Mouse (Mus musculus) hindbrain, embryonic 11.5 days (tissue): ENCODE data around the gene Ptprg. TPM values are rescaled to one million over a fixed set of nuclear protein-coding genes. Genes with fewer than 3 reads are reported as not detected.

Source experiments
- ATAC-seq: fragments of 200-750 bp; cut with Nextera tagmentation; 2 replicates; pipeline ENCODE4 v1.8.0; 2017; ENCODE audit warnings: mild to moderate bottlenecking, moderate TSS enrichment, moderate library complexity; ENCODE audit not compliant: low FRiP score
- DNase-seq: peaks from one replicate; pipeline ENCODE4 v3.0.0-alpha.2; 2015; ENCODE audit warnings: low spot score
- H3K27ac ChIP-seq: fragments of 300-500 bp; sonication (generic); 2 replicates; pipeline ENCODE4 v1.5.1; 2014; ENCODE audit warnings: mild to moderate bottlenecking, low read depth, low read length
- H3K27me3 ChIP-seq: fragments of 300-500 bp; sonication (generic); 2 replicates; pipeline ENCODE4 v1.6.1; 2014; ENCODE audit warnings: mild to moderate bottlenecking, low read length, moderate library complexity, mixed read lengths; ENCODE audit not compliant: control insufficient read depth, insufficient read depth
- H3K36me3 ChIP-seq: fragments of 300-500 bp; sonication (generic); 2 replicates; pipeline ENCODE4 v1.6.1; 2014; ENCODE audit warnings: mild to moderate bottlenecking, low read length, moderate library complexity, mixed read lengths; ENCODE audit not compliant: control insufficient read depth, insufficient read depth
- H3K4me1 ChIP-seq: fragments of 300-500 bp; sonication (generic); replicated peaks from 2 replicates; pipeline ENCODE4 v1.6.1; 2014; ENCODE audit warnings: low read length, mixed read lengths; ENCODE audit not compliant: control insufficient read depth, insufficient read depth
- H3K4me2 ChIP-seq: fragments of 300-500 bp; sonication (generic); replicated peaks from 2 replicates; pipeline ENCODE4 v1.6.1; 2014; ENCODE audit warnings: mild to moderate bottlenecking, low read depth, low read length
- H3K4me3 ChIP-seq: fragments of 300-500 bp; sonication (generic); 2 replicates; pipeline ENCODE4 v1.5.1; 2014; ENCODE audit warnings: low read depth, low read length
- H3K9ac ChIP-seq: fragments of 300-500 bp; sonication (generic); 2 replicates; pipeline ENCODE4 v1.6.1; 2014; ENCODE audit warnings: low read depth, low read length
- H3K9me3 ChIP-seq: fragments of 300-500 bp; sonication (generic); 2 replicates; pipeline ENCODE4 v1.6.1; 2016; ENCODE audit warnings: low read length; ENCODE audit not compliant: control insufficient read depth
- WGBS: fragments of 180-500 bp; shearing (Covaris S2); extraction: QIAGEN DNeasy Blood & Tissue Kit; methylation state at CpG from one replicate; pipeline ENCODE4 v1.1.7; 2014; 5-methylcytosine and 5-hydroxymethylcytosine counted together
- polyA plus RNA-seq: library from polyadenylated mRNA; unstranded; fragments of >200 nt; fragmentation: Nextera tagmentation; extraction: Ambion mirVana; gene quantifications from 2 replicates; pipeline ENCODE4 v1.2.1, GENCODE M21; 2014

Ptprg gene
- polyA plus RNA-seq, 1 experiment from 2014 or later: 45.0 TPM

GRCm38 (mm10) chr14:11917225-11917624 lies 363.9 kb downstream of the Ptprg start:
- Histone ChIP-seq H3K36me3 (no peaks in the 10 kb centered on the region), H3K9me3 (no peaks in the 10 kb centered on the region), H3K27me3 (no peaks in the 10 kb centered on the region), H3K4me3 (no peak overlapping the region), H3K9ac (no peak overlapping the region), H3K27ac (no peak overlapping the region), H3K4me1 (no peaks in the 10 kb centered on the region), H3K4me2 (no peak overlapping the region)
- ATAC-seq (no peak), DNase-seq (no peak)
- 90% methylated on average over 5 of the region's 5 CpGs for WGBS

GRCm38 (mm10) chr14:11928545-11928944 lies 375.2 kb downstream of the Ptprg start:
- Histone ChIP-seq H3K9me3 (no peaks in the 10 kb centered on the region), H3K4me2 (no peak overlapping the region), H3K27ac (no peak overlapping the region), H3K36me3 (no peaks in the 10 kb centered on the region), H3K4me3 (no peak overlapping the region), H3K4me1 (no peaks in the 10 kb centered on the region), H3K9ac (no peak overlapping the region), H3K27me3 (no peaks in the 10 kb centered on the region)
- 84% methylated on average over 2 of the region's 2 CpGs for WGBS
- ATAC-seq (no peak), DNase-seq (no peak)

- Histone ChIP-seq H3K9ac (no peak overlapping the region), H3K4me3 (no peak overlapping the region), H3K27ac (no peak overlapping the region), H3K36me3 (no peaks in the 10 kb centered on the region), H3K27me3 (no peaks in the 10 kb centered on the region), H3K9me3 (no peaks in the 10 kb centered on the region), H3K4me1 (no peaks in the 10 kb centered on the region), H3K4me2 (no peak overlapping the region)
- ATAC-seq (no peak), DNase-seq (no peak)
- 55% methylated on average over 3 of the region's 3 CpGs for WGBS
Observed at GRCm38 (mm10) chr14:11932517-11932916, 379.2 kb downstream of the Ptprg start.

GRCm38 (mm10) chr14:11934556-11934955 lies 381.2 kb downstream of the Ptprg start:
- 88% methylated on average over 2 of the region's 2 CpGs for WGBS
- no peaks in the 10 kb centered on the region for H3K9me3 ChIP-seq
- no peaks in the 10 kb centered on the region for H3K4me1 ChIP-seq
- H3K4me3 ChIP-seq: no peak overlapping the region
- no peak overlapping the region for H3K9ac ChIP-seq
- no peaks in the 10 kb centered on the region for H3K36me3 ChIP-seq
- DNase-seq (no peak), ATAC-seq (no peak)
- no peaks in the 10 kb centered on the region for H3K27me3 ChIP-seq
- H3K4me2 ChIP-seq: no peak overlapping the region
- no peak overlapping the region for H3K27ac ChIP-seq

GRCm38 (mm10) chr14:11935281-11935680 lies 381.9 kb downstream of the Ptprg start:
- DNase-seq: no peak
- H3K36me3 ChIP-seq: no peaks in the 10 kb centered on the region
- 47% methylated on average over 1 of the region's 1 CpGs for WGBS
- no peak overlapping the region for H3K27ac ChIP-seq
- no peaks in the 10 kb centered on the region for H3K4me1 ChIP-seq
- H3K9me3 ChIP-seq: no peaks in the 10 kb centered on the region
- no peak overlapping the region for H3K9ac ChIP-seq
- no peak overlapping the region for H3K4me2 ChIP-seq
- H3K4me3 ChIP-seq: no peak overlapping the region
- ATAC-seq: no peak
- H3K27me3 ChIP-seq: no peaks in the 10 kb centered on the region

GRCm38 (mm10) chr14:11935698-11936097 lies 382.4 kb downstream of the Ptprg start:
- DNase-seq: no peak
- Histone ChIP-seq H3K4me2 (no peak overlapping the region), H3K4me1 (no peaks in the 10 kb centered on the region), H3K36me3 (no peaks in the 10 kb centered on the region), H3K9ac (no peak overlapping the region), H3K9me3 (no peaks in the 10 kb centered on the region), H3K4me3 (no peak overlapping the region), H3K27ac (no peak overlapping the region), H3K27me3 (no peaks in the 10 kb centered on the region)
- 88% methylated on average over 7 of the region's 7 CpGs for WGBS
- no peak for ATAC-seq

GRCm38 (mm10) chr14:11938912-11939311 lies 385.6 kb downstream of the Ptprg start:
- Histone ChIP-seq H3K4me3 (no peak overlapping the region), H3K36me3 (no peaks in the 10 kb centered on the region), H3K4me1 (no peaks in the 10 kb centered on the region), H3K27me3 (no peaks in the 10 kb centered on the region), H3K4me2 (no peak overlapping the region), H3K9me3 (no peaks in the 10 kb centered on the region), H3K27ac (no peak overlapping the region), H3K9ac (no peak overlapping the region)
- ATAC-seq (no peak), DNase-seq (no peak)
- WGBS: 95% methylated on average over 4 of the region's 4 CpGs

GRCm38 (mm10) chr14:11941989-11942514 lies 388.7 kb downstream of the Ptprg start:
- no peak for DNase-seq
- Histone ChIP-seq H3K4me1 (no peaks in the 10 kb centered on the region), H3K27ac (no peak overlapping the region), H3K9ac (no peak overlapping the region), H3K4me3 (no peak overlapping the region), H3K36me3 (no peaks in the 10 kb centered on the region), H3K9me3 (no peaks in the 10 kb centered on the region), H3K4me2 (no peak overlapping the region), H3K27me3 (no peaks in the 10 kb centered on the region)
- 81% methylated on average over 5 of the region's 5 CpGs for WGBS
- ATAC-seq: no peak

GRCm38 (mm10) chr14:11950379-11950778 lies 397.0 kb downstream of the Ptprg start:
- Histone ChIP-seq H3K4me2 (no peak overlapping the region), H3K9me3 (no peaks in the 10 kb centered on the region), H3K27ac (no peak overlapping the region), H3K4me3 (no peak overlapping the region), H3K9ac (no peak overlapping the region), H3K27me3 (no peaks in the 10 kb centered on the region), H3K36me3 (no peaks in the 10 kb centered on the region), H3K4me1 (no peaks in the 10 kb centered on the region)
- DNase-seq (no peak), ATAC-seq (no peak)
- WGBS: 90% methylated on average over 6 of the region's 6 CpGs
